Mouse (Mus musculus): ENCODE measurements around the gene Il4i1. TPM values are rescaled to one million over a fixed set of nuclear protein-coding genes. Genes with fewer than 3 reads are reported as not detected.

The Il4i1 gene
- polyA plus RNA-seq, 1 experiment from 2014 or later: 3.0 TPM

- no peak for ATAC-seq (ENCODE audit: insufficient number of reproducible peaks, insufficient read depth, low FRiP score, low read depth)
- peaks cover 58% of the 10 kb centered on the region for H3K36me3 ChIP-seq (ENCODE audit: control insufficient read depth, insufficient read depth, low read length)
- H3K4me2 ChIP-seq (replicated peaks; ENCODE audit: low read depth, low read length): no peak overlapping the region
- H3K4me1 ChIP-seq (ENCODE audit: control insufficient read depth, insufficient read depth, low read length): 0 out of 2 replicates have a peak, but pooled peaks cover 5% of the 10 kb centered on the region
- H3K4me3 ChIP-seq (ENCODE audit: low read depth, low read length): no peak overlapping the region
- H3K9me3 ChIP-seq (ENCODE audit: control insufficient read depth, low read depth, low read length): no peaks in the 10 kb centered on the region
- no peak overlapping the region for H3K9ac ChIP-seq (replicated peaks; ENCODE audit: low read depth, low read length)
- H3K27ac ChIP-seq (ENCODE audit: low read length): no peak overlapping the region
- WGBS: 87% methylated on average over 14 of the region's 14 CpGs
- no peaks in the 10 kb centered on the region for H3K27me3 ChIP-seq (ENCODE audit: control insufficient read depth, insufficient read depth, low read length)
Observed at GRCm38 (mm10) chr7:44877833-44878232, 61.6 kb downstream of the Il4i1 start.

DNA sequence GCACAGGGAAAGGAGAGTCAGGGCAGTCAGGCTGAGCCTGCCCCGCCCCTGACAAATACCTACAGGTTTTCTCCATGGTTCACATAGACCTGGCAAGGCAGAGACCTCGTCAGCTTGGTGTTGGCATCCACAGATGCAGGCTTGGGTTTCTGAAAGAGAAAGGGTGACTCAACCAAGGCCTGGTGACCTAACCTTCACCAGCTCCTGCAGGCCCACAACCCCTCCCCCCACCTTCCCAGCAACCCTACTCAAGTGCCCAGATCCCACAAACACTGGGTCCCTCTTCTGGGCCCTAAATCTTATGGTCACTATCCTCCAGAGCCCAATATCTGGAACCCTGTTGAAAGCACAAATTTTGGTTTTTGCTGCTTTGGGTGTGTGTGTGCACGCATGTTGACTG lies 66.8 kb downstream of the Il4i1 start:
- H3K4me3 ChIP-seq (ENCODE audit: low read depth, low read length): no peak overlapping the region
- no peaks in the 10 kb centered on the region for H3K27me3 ChIP-seq (ENCODE audit: control insufficient read depth, insufficient read depth, low read length)
- peaks cover 71% of the 10 kb centered on the region for H3K36me3 ChIP-seq (ENCODE audit: control insufficient read depth, insufficient read depth, low read length)
- 92% methylated on average over 3 of the region's 3 CpGs for whole genome bisulfite sequencing
- H3K4me2 ChIP-seq (replicated peaks; ENCODE audit: low read depth, low read length): no peak overlapping the region
- no peaks in the 10 kb centered on the region for H3K9me3 ChIP-seq (ENCODE audit: control insufficient read depth, low read depth, low read length)
- H3K9ac ChIP-seq (replicated peaks; ENCODE audit: low read depth, low read length): no peak overlapping the region
- no peak for ATAC-seq (ENCODE audit: insufficient number of reproducible peaks, insufficient read depth, low FRiP score, low read depth)
- H3K27ac ChIP-seq (ENCODE audit: low read length): no peak overlapping the region
- no peaks in the 10 kb centered on the region for H3K4me1 ChIP-seq (ENCODE audit: control insufficient read depth, insufficient read depth, low read length)

GRCm38 (mm10) chr7:44884637-44885036 lies 68.5 kb downstream of the Il4i1 start:
- Histone ChIP-seq H3K4me2 (replicated peaks; ENCODE audit: low read depth, low read length) (no peak overlapping the region), H3K36me3 (ENCODE audit: control insufficient read depth, insufficient read depth, low read length) (peaks cover 61% of the 10 kb centered on the region), H3K27me3 (ENCODE audit: control insufficient read depth, insufficient read depth, low read length) (no peaks in the 10 kb centered on the region), H3K4me1 (ENCODE audit: control insufficient read depth, insufficient read depth, low read length) (no peaks in the 10 kb centered on the region), H3K9ac (replicated peaks; ENCODE audit: low read depth, low read length) (no peak overlapping the region), H3K4me3 (ENCODE audit: low read depth, low read length) (no peak overlapping the region), H3K27ac (ENCODE audit: low read length) (no peak overlapping the region), H3K9me3 (ENCODE audit: control insufficient read depth, low read depth, low read length) (no peaks in the 10 kb centered on the region)
- no peak for ATAC-seq (ENCODE audit: insufficient number of reproducible peaks, insufficient read depth, low FRiP score, low read depth)
- WGBS: 96% methylated on average over 5 of the region's 5 CpGs

DNA sequence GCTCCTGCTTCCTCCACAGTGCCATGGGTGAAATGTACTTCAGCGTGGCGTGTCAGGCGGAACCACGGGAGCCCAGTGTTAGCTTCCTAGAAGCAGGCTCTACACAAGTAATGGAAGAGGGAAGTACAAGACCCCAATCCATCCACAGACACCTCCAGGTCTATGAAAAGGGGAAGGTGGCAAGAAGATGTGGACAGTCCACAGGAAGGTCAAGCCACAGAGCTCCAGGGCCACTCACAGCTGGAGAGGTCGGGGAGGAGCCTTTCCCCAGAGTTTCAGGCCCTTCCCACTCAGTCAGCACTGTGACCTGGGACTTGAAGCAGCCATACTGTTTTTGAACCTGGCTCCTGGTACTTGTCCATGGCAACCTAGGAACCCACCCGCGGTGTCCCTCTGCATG lies 70.8 kb downstream of the Il4i1 start:
- H3K4me2 ChIP-seq (replicated peaks; ENCODE audit: low read depth, low read length): no peak overlapping the region
- peaks cover 14% of the 10 kb centered on the region for H3K4me1 ChIP-seq (ENCODE audit: control insufficient read depth, insufficient read depth, low read length)
- WGBS: 92% methylated on average over 7 of the region's 7 CpGs
- H3K4me3 ChIP-seq (ENCODE audit: low read depth, low read length): no peak overlapping the region
- no peaks in the 10 kb centered on the region for H3K27me3 ChIP-seq (ENCODE audit: control insufficient read depth, insufficient read depth, low read length)
- H3K36me3 ChIP-seq (ENCODE audit: control insufficient read depth, insufficient read depth, low read length): peaks cover 43% of the 10 kb centered on the region
- no peak overlapping the region for H3K27ac ChIP-seq (ENCODE audit: low read length)
- no peak overlapping the region for H3K9ac ChIP-seq (replicated peaks; ENCODE audit: low read depth, low read length)
- H3K9me3 ChIP-seq (ENCODE audit: control insufficient read depth, low read depth, low read length): no peaks in the 10 kb centered on the region
- ATAC-seq (ENCODE audit: insufficient number of reproducible peaks, insufficient read depth, low FRiP score, low read depth): no peak

DNA sequence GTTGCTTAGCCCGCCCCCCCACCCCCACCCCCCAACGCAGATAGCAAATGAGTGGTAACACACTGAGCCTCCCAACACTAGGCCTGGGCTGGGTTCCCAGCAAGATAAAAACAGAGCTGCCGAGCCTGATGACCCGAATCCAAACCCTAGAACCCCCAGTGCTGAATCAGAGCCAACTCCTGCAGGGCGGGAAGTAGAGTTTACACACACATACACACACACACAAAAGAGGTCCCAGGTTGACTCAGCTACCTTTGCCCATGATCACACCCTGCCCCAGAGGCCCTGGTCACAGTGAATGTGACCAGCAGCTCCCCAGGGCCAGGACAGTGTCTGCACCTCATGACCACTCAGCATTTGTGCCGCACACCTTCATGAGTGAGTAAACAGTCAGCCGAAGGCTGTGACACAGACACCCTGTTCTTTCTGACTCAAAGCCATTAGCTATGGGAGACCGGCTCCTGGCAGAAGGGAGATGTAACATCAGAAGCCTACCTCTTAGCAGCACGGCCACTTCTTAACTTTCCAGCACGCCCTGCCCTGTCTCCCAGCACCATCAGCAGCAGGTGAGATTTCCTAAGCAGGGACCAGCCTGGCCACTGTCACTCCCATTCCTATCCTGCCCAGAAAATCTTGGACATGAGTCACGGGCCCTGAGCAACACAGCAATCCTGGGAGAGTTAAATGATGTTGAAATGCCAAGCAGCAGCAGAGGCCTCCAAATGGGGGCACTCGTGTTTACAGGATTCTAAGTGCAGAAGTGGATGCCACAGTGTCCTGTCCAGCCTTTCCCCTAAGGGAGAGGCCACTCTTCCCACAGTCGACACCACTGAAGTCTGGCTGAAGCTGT lies 72.3 kb downstream of the Il4i1 start:
- no peak overlapping the region for H3K4me2 ChIP-seq (replicated peaks; ENCODE audit: low read depth, low read length)
- H3K36me3 ChIP-seq (ENCODE audit: control insufficient read depth, insufficient read depth, low read length): peaks cover 32% of the 10 kb centered on the region
- H3K9ac ChIP-seq (replicated peaks; ENCODE audit: low read depth, low read length): no peak overlapping the region
- peaks cover 18% of the 10 kb centered on the region for H3K4me1 ChIP-seq (ENCODE audit: control insufficient read depth, insufficient read depth, low read length)
- H3K27me3 ChIP-seq (ENCODE audit: control insufficient read depth, insufficient read depth, low read length): no peaks in the 10 kb centered on the region
- ATAC-seq (ENCODE audit: insufficient number of reproducible peaks, insufficient read depth, low FRiP score, low read depth): no peak
- no peak overlapping the region for H3K4me3 ChIP-seq (ENCODE audit: low read depth, low read length)
- H3K27ac ChIP-seq (ENCODE audit: low read length): no peak overlapping the region
- WGBS: 90% methylated on average over 13 of the region's 13 CpGs
- H3K9me3 ChIP-seq (ENCODE audit: control insufficient read depth, low read depth, low read length): no peaks in the 10 kb centered on the region

- ATAC-seq (ENCODE audit: insufficient number of reproducible peaks, insufficient read depth, low FRiP score, low read depth): no peak
- H3K4me3 ChIP-seq (ENCODE audit: low read depth, low read length): no peak overlapping the region
Observed at GRCm38 (mm10) chr7:44890180-44890579, 74.0 kb downstream of the Il4i1 start.

More at GRCm38 (mm10) chr7:44890180-44890579, 74.0 kb downstream of the Il4i1 start:
- peaks cover 24% of the 10 kb centered on the region for H3K4me1 ChIP-seq (ENCODE audit: control insufficient read depth, insufficient read depth, low read length)
- H3K4me2 ChIP-seq (replicated peaks; ENCODE audit: low read depth, low read length): no peak overlapping the region
- no peak overlapping the region for H3K27ac ChIP-seq (ENCODE audit: low read length)
- no peak overlapping the region for H3K9ac ChIP-seq (replicated peaks; ENCODE audit: low read depth, low read length)
- peaks cover 19% of the 10 kb centered on the region for H3K36me3 ChIP-seq (ENCODE audit: control insufficient read depth, insufficient read depth, low read length)
- WGBS: 80% methylated on average over 6 of the region's 7 CpGs
- H3K27me3 ChIP-seq (ENCODE audit: control insufficient read depth, insufficient read depth, low read length): no peaks in the 10 kb centered on the region
- no peaks in the 10 kb centered on the region for H3K9me3 ChIP-seq (ENCODE audit: control insufficient read depth, low read depth, low read length)

MicroRNA genes within 50 kb of the gene (microRNA counts, 519-probe panel; counts per million panel counts)
- not detected for microRNA mmu-miR-707

Small RNA genes within 50 kb of the gene (microRNA-seq; reads per million reads assigned to microRNA genes)
- gene Mir707: not detected

Other genes starting within 250 kb of the Il4i1 start
- gene Napsa, start 244.0 kb upstream of the Il4i1 start, polyA plus RNA-seq (2014; fragmentation: Nextera tagmentation; extraction: Ambion mirVana): 1.6 and 2.8 TPM in 2 replicates
- 0.39 and 0.57 TPM in 2 replicates for gene Kcnc3, start 225.7 kb upstream of the Il4i1 start, polyA plus RNA-seq (2014; fragmentation: Nextera tagmentation; extraction: Ambion mirVana)
- 14.0 and 15.8 TPM in 2 replicates for gene Myh14, start 145.5 kb upstream of the Il4i1 start, polyA plus RNA-seq (2014; fragmentation: Nextera tagmentation; extraction: Ambion mirVana)
- gene Izumo2, start 107.6 kb upstream of the Il4i1 start, polyA plus RNA-seq (2014; fragmentation: Nextera tagmentation; extraction: Ambion mirVana): not detected in 2 replicates
- 32.9 and 34.7 TPM in 2 replicates for gene Vrk3, start 68.0 kb upstream of the Il4i1 start, polyA plus RNA-seq (2014; fragmentation: Nextera tagmentation; extraction: Ambion mirVana)
- gene Zfp473, start 65.3 kb upstream of the Il4i1 start, polyA plus RNA-seq (2014; fragmentation: Nextera tagmentation; extraction: Ambion mirVana): 1.9 and 3.0 TPM in 2 replicates
- 54.2 and 56.6 TPM in 2 replicates for gene Nup62, start 299 bp upstream of the Il4i1 start, polyA plus RNA-seq (2014; fragmentation: Nextera tagmentation; extraction: Ambion mirVana)
- 3.1 and 4.4 TPM in 2 replicates for gene Atf5, start 271 bp downstream of the Il4i1 start, polyA plus RNA-seq (2014; fragmentation: Nextera tagmentation; extraction: Ambion mirVana)
- gene Akt1s1, start 32.6 kb downstream of the Il4i1 start, polyA plus RNA-seq (2014; fragmentation: Nextera tagmentation; extraction: Ambion mirVana): 43.6 and 54.9 TPM in 2 replicates
- 64.6 and 71.8 TPM in 2 replicates for gene Tbc1d17, start 32.7 kb downstream of the Il4i1 start, polyA plus RNA-seq (2014; fragmentation: Nextera tagmentation; extraction: Ambion mirVana)
- gene Pnkp, start 40.8 kb downstream of the Il4i1 start, polyA plus RNA-seq (2014; fragmentation: Nextera tagmentation; extraction: Ambion mirVana): 25.7 and 30.0 TPM in 2 replicates
- gene Ptov1, start 53.4 kb downstream of the Il4i1 start, polyA plus RNA-seq (2014; fragmentation: Nextera tagmentation; extraction: Ambion mirVana): 377 and 384 TPM in 2 replicates
- gene Med25, start 76.3 kb downstream of the Il4i1 start, polyA plus RNA-seq (2014; fragmentation: Nextera tagmentation; extraction: Ambion mirVana): 65.2 and 79.4 TPM in 2 replicates
- gene Fuz, start 79.7 kb downstream of the Il4i1 start, polyA plus RNA-seq (2014; fragmentation: Nextera tagmentation; extraction: Ambion mirVana): 25.8 and 26.4 TPM in 2 replicates
- 67.3 and 72.1 TPM in 2 replicates for gene Ap2a1, start 113.1 kb downstream of the Il4i1 start, polyA plus RNA-seq (2014; fragmentation: Nextera tagmentation; extraction: Ambion mirVana)
- 0.17 TPM in 2 replicates for gene Tsks, start 126.8 kb downstream of the Il4i1 start, polyA plus RNA-seq (2014; fragmentation: Nextera tagmentation; extraction: Ambion mirVana)
- 24.7 and 25.0 TPM in 2 replicates for gene Cpt1c, start 158.5 kb downstream of the Il4i1 start, polyA plus RNA-seq (2014; fragmentation: Nextera tagmentation; extraction: Ambion mirVana)
- gene Prmt1, start 170.2 kb downstream of the Il4i1 start, polyA plus RNA-seq (2014; fragmentation: Nextera tagmentation; extraction: Ambion mirVana): 165 and 186 TPM in 2 replicates
- gene Irf3, start 181.3 kb downstream of the Il4i1 start, polyA plus RNA-seq (2014; fragmentation: Nextera tagmentation; extraction: Ambion mirVana): 89.2 and 96.0 TPM in 2 replicates
- 60.6 and 62.9 TPM in 2 replicates for gene Bcl2l12, start 182.3 kb downstream of the Il4i1 start, polyA plus RNA-seq (2014; fragmentation: Nextera tagmentation; extraction: Ambion mirVana)
- gene Scaf1, start 200.0 kb downstream of the Il4i1 start, polyA plus RNA-seq (2014; fragmentation: Nextera tagmentation; extraction: Ambion mirVana): 48.9 and 49.8 TPM in 2 replicates
- gene Rras, start 201.6 kb downstream of the Il4i1 start, polyA plus RNA-seq (2014; fragmentation: Nextera tagmentation; extraction: Ambion mirVana): 71.0 and 75.0 TPM in 2 replicates
- gene Prr12, start 236.5 kb downstream of the Il4i1 start, polyA plus RNA-seq (2014; fragmentation: Nextera tagmentation; extraction: Ambion mirVana): 13.7 and 17.8 TPM in 2 replicates
- gene Nosip, start 246.0 kb downstream of the Il4i1 start, polyA plus RNA-seq (2014; fragmentation: Nextera tagmentation; extraction: Ambion mirVana): 58.9 and 63.6 TPM in 2 replicates
- 20.7 and 20.9 TPM in 2 replicates for gene Prrg2, start 246.3 kb downstream of the Il4i1 start, polyA plus RNA-seq (2014; fragmentation: Nextera tagmentation; extraction: Ambion mirVana)